Mouse (Mus musculus) heart, postnatal 25 days (tissue): Measurements from ENCODE around the gene Kdr. TPM values are rescaled to one million over a fixed set of nuclear protein-coding genes. Genes with fewer than 3 reads are reported as not detected.
"Not testable (repeated sequence)": the region's sequence is repeated elsewhere in the genome, so short reads cannot be mapped to it uniquely, and the experiment has no call there.

Experiments
- DNase-seq: peaks from one replicate; pipeline ENCODE4 v3.0.0; 2022; ENCODE audit warnings: low spot score
- intact Hi-C: fragments of 180-260 bp; cut with DNase I; formaldehyde crosslinking; loops from one replicate; pipeline ENCODE4 v1.15.1; 2025
- total RNA-seq, 2 experiments: library from RNA; stranded (reverse); gene quantifications; 2 replicates each; pipeline ENCODE4 v1.2.3; 2021

Gene Kdr
- total RNA-seq, 2 experiments from 2014 or later, result 88.8 to 99.1 TPM

- DNase-seq, result no peak
- intact Hi-C loops, result no loop called here
Observed at GRCm38 (mm10) chr5:75962558-75962957, 15.7 kb downstream of the Kdr start.

DNA sequence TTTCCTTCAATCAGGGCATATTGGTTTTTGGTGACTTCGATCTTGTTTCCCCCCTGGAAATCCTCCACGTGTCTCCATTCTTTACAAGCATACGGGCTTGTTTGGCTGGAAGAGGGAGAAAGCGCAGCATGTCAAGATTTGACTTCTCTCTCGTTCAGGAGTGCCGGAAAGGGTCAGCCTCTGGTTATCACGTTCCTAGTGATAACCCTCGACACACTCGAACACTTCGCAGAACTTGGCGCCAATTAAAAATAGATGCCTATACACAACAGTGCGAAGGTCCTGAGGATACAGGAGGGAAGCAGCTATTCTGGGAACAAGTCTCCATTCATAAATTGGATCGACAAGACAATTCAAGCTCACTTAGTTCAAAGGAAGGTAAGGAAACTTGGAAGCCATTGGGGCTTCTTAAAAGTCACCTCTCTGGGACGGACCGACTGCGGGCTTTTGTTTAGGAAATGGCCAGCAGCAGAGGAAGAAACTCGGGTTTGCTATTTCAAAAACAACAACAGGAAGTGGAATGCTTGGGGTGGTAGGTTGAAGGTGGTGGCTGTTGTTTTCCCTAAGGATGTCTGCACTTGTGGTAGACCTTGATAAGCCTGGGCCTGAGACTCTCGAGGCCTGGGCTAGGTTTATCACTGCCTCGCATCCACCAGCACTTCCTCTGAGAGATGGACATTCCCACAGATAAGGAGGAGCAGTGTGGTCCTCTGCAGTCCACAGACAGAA, 16.4 kb downstream of the Kdr start:
- intact Hi-C loops, result no loop called here
- DNase-seq, result peak; percentile 14

GRCm38 (mm10) chr5:75959809-75960208, 18.4 kb downstream of the Kdr start:
- no peak for DNase-seq
- intact Hi-C loops, result no loop called here

GRCm38 (mm10) chr5:75956526-75956925, 21.7 kb downstream of the Kdr start:
- DNase-seq, result no peak
- intact Hi-C loops, result no loop called here

DNA sequence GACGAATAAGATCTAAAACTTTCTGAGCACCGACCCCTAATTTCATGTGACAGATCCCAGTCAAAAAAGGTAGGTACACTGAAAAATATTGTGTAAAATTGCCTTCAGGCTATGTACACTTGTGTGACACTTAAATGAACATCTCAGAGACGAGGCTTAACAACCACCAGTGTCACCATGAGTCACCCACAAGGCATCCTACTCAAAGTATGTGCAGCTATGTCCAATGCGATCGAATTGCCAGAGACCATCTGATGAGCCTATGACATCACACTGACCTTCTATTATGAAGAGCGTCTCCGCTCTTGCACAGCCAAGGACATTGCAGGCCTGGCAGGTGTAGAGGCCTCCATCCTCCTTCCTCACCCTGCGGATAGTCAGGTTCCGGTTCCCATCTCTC, 22.4 kb downstream of the Kdr start:
- DNase-seq, result no peak
- intact Hi-C loops, result no loop called here

DNA sequence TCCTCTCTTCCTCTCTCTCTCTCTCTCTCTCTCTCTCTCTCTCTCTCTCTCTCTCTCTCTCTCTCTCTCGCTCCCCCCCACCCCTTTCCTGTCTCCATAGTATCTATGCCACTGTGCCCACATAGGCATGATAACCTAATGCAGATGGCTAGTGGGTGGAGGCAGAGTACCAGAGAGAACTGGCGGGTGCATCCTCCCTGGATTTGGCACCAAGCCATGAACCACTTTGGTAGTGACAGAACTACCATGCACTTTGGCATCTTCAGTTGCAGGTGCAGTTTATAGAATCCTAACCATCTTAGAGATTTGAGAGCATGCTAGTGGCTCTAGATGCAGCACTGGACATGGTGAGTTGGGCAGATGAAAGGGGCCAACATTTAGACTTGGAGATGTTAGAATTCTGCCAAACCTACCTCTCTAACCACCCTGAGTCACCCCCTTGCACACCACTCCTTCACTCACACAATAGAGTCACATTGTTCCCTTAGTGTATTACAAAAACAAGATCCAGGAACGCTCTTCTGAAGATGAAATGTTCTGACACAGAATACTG, 23.4 kb downstream of the Kdr start:
- intact Hi-C loops, result no loop called here
- DNase-seq, result no peak

- intact Hi-C loops, result no loop called here
- DNase-seq, result no peak
Observed at GRCm38 (mm10) chr5:75954218-75954617, 24.0 kb downstream of the Kdr start.

DNA sequence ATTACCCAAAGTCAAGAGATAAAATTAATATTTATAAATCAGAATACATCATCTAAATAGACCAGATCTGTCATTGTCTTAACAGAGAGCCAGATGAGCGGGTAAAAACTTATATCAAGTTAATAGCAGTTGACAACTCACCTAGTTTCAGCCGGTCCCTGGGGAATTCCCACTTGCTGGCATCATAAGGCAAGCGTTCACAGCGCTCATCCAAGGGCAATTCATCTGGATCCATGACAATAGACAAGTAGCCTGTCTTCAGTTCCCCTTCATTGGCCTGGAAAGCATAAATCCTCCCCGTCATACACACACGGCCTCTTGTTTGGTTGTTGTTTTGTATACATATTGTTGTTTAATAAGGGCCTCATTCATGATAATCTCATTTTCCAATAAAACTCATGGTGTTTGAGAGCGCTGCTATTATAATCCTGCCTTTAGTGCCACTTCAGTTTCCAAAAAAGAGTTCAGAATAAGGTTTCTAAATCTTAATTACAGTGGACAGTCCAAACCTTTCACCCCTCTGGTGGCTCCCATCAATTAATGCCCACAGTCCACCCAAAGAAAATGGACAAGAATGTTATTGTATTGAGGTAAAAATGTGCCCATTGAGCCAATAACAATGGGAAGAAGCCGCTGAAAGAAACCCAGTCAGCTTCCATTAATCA, 26.0 kb downstream of the Kdr start:
- DNase-seq, result no peak
- intact Hi-C loops, result no loop called here

- DNase-seq, result no peak
- intact Hi-C loops, result no loop called here
Observed at GRCm38 (mm10) chr5:75950866-75951265, 27.4 kb downstream of the Kdr start.

GRCm38 (mm10) chr5:75945394-75945793, 32.9 kb downstream of the Kdr start:
- no peak for DNase-seq
- intact Hi-C loops, result no loop called here

DNA sequence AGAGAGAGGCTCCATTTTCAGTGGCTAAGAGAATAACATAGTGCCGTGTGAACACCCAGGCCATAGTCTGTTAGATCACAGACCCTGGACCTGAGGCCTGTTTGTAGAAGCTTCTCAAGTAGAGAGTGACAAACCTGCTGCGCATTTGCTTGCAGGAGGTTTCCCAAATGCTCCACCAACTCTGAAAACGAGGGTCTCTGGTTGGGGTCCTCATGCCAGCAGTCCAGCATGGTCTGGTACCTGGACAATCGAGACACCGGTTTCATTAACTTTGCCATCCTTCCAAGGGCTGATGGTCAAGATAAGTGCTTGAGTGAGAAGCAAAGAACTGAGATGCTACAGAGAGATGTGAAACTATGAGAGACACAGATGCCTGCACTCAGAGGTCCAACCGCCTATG, 35.0 kb downstream of the Kdr start:
- DNase-seq, result no peak
- intact Hi-C loops, result no loop called here

- intact Hi-C loops, result no loop called here
Observed at GRCm38 (mm10) chr5:75941775-75942580, 36.3 kb downstream of the Kdr start.

DNA sequence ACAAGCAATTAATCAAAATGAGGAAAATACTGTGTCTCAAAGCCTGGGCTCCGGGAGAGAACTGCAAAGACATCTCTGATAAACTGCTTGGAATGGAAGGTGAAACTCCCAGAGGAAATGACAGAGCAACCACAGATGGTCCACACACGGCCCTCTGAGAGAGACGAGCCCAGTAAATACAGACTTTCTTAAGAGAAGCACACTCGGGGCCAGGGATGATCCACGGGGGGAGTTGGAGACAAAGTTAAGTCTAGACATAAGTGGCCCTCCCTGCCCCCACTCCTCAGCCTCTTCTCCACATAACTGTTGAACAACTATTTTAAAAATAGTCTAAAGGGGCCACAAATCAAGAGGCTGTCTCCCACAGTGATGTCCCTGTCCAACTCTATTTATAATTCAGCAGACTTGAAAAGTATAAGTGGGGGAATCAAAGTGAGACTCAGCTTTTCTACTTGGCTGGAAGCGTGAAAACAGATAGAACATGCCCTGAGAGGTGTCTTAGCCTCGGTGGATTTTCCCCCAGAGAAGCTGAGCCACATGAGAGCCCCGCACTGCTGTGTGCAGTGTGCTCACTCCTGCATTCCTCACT, 39.0 kb downstream of the Kdr start:
- intact Hi-C loops, result loop anchor here (5.0 kb wide), 1 partner anchor 38 kb away; the partner anchor contains the start of gene Kdr
- DNase-seq, result no peak

More at GRCm38 (mm10) chr5:75941775-75942580, 36.3 kb downstream of the Kdr start:
- no peak for DNase-seq

DNA sequence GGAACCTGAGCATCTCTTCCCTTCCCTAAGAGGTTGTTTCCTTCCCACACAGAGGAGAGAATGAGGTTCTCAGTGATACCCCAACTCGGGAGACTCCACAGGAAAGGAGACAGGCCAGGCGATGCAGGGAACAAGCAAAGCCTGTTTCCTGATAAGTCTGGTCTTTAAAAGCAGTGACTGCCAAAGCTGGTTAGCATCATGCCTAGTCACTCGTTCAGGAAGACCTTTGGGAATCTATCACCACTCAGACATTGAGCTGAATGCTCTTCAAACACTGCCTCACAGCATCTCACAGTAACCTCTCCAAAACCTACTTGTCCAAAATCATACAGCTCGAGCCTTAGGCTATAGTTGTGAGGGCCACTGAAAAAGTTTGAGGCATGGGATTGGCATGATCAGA, 40.2 kb downstream of the Kdr start:
- no peak for DNase-seq
- intact Hi-C loops, result loop anchor here (5.0 kb wide), 1 partner anchor 39 kb away; the partner anchor contains the start of gene Kdr

DNA sequence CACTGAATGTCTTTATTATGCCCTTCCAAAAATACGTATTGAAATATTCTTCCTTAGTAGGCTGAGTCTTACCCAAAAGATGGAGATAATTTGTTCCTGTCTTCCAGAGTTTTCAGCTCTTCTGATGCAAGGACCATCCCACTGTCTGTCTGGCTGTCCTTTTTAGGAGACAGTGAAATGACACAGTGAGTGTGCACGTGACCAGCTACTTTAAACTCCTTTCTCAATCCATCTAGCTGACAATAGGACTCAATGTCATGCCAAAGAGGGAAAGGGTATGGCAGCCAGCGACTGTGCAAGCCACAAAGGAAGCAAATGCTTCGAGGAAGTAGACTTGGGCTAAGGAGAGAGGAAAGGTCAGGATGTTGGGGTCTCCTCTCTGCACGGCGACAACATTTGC, 42.0 kb downstream of the Kdr start:
- no peak for DNase-seq
- intact Hi-C loops, result loop anchor here (5.0 kb wide), 1 partner anchor 41 kb away; the partner anchor contains the start of gene Kdr

- DNase-seq, result no peak
- intact Hi-C loops, result loop anchor here (5.0 kb wide), 1 partner anchor 42 kb away; the partner anchor contains the start of gene Kdr
Observed at GRCm38 (mm10) chr5:75935225-75935624, 43.0 kb downstream of the Kdr start.

- DNase-seq, result no peak
- intact Hi-C loops, result loop anchor here (5.0 kb wide), 1 partner anchor 57 kb away; no protein-coding TSS in a partner anchor
Observed at GRCm38 (mm10) chr5:75934201-75934600, 44.1 kb downstream of the Kdr start.

DNA sequence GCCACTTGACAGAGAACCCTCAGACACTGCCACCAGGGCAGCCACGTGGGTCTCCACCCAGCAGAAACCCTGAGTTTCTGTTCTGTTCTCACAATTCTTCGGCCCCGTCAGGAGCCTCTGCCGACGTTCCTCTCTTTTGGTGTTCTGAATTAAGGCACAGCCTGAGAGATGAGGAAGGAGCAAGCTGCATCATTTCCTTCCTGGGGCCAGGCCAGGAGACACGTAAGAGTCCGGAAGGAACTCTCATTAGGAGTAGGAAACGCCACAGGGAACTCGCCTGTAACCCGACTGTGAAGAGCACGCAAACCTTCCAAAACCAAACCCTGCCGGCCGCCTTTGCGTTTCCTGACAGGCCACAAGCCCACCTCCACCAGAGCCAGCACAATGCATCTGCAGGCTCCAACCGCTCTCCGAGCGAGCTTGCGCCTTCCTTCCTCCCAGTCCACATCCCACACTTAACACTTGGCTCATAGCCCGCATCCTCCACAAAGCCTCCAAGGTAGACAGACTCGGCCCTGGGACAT, 44.7 kb downstream of the Kdr start:
- intact Hi-C loops, result loop anchor here (5.0 kb wide), 1 partner anchor 56 kb away; no protein-coding TSS in a partner anchor
- DNase-seq, result peak; percentile 86

- not testable (repeated sequence) for DNase-seq
- intact Hi-C loops, result loop anchor here (5.0 kb wide), 1 partner anchor 54 kb away; no protein-coding TSS in a partner anchor
Observed at GRCm38 (mm10) chr5:75931458-75931857, 46.8 kb downstream of the Kdr start.
